Mouse (Mus musculus) testis, adult 2 months (tissue): ENCODE measurements at regions not wholly inside any gene's neighbourhood (a gene's known extent, or its start where the extent isn't known, plus 50 kb on each side); places are given as distances from the start of the nearest gene placed in this dataset.

Experiments
- H3K27ac ChIP-seq: fragments of 200-500 bp; 2 replicates; pipeline ENCODE4 v1.5.1; 2012; ENCODE audit warnings: low read depth, low read length; ENCODE audit not compliant: control insufficient read depth, insufficient read depth
- H3K27me3 ChIP-seq: fragments of 200-500 bp; 2 replicates; pipeline ENCODE4 v1.6.1; 2012; ENCODE audit warnings: mild to moderate bottlenecking, low read length, moderate library complexity; ENCODE audit not compliant: control insufficient read depth, insufficient read depth
- H3K36me3 ChIP-seq: fragments of 200-500 bp; 2 replicates; pipeline ENCODE4 v1.6.1; 2012; ENCODE audit warnings: mild to moderate bottlenecking, low read length; ENCODE audit not compliant: control insufficient read depth, insufficient read depth
- H3K4me1 ChIP-seq: fragments of 200-500 bp; 2 replicates; pipeline ENCODE4 v1.6.1; 2012; ENCODE audit warnings: low read length; ENCODE audit not compliant: control insufficient read depth, insufficient read depth
- H3K4me3 ChIP-seq: fragments of 200-500 bp; 2 replicates; pipeline ENCODE4 v1.5.1; 2012; ENCODE audit warnings: low read depth, mild to moderate bottlenecking, low read length, moderate library complexity, mixed read lengths; ENCODE audit not compliant: control insufficient read depth
- CTCF ChIP-seq: fragments of 200-500 bp; IDR thresholded peaks from 2 replicates; pipeline ENCODE4 v1.5.1; 2012; ENCODE audit warnings: low read depth, mild to moderate bottlenecking, inconsistent platforms, low read length, moderate library complexity; ENCODE audit not compliant: control insufficient read depth, insufficient read depth, insufficient replicate concordance
- POLR2A ChIP-seq: fragments of 200-500 bp; IDR thresholded peaks from 2 replicates; pipeline ENCODE4 v1.6.1; 2012; ENCODE audit warnings: low read depth, mild to moderate bottlenecking, inconsistent platforms, low read length, moderate library complexity; ENCODE audit not compliant: control insufficient read depth

DNA sequence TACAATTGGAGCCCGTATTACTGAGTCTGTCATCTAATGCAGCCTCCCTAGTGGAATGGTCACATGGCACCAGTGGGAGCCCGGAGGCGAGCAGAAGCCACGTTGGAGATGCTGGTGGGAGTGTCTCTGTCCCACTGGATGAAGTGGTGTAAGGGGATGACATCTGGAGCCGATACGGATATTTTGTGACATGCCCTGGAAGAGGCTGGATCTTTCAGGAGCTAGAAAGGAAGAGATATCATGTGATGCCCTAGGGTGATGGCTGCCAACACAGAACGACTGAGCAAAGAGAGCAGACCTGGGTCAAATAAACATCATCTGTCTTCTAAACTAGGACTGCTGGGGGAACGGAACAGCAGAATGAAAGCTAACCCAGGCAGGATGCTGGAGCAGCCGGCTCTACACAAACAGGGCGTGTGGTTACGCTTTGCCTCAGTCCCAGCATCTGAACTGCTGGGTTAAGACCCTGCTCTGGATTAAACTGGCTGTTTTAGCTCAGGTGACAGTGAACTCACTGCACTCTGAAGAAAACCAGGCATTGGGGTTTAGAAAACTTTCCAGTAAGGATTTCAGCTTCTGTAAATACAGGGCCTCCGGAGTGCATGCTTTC is 111.7 kb upstream of the Smim15 start:
- Histone ChIP-seq H3K36me3 (no peaks in the 10 kb centered on the region), H3K4me3 (no peak overlapping the region), H3K4me1 (no peaks in the 10 kb centered on the region), H3K27ac (no peak overlapping the region), H3K27me3 (no peaks in the 10 kb centered on the region)
- TF ChIP-seq POLR2A (no peak), CTCF (no peak)

GRCm38 (mm10) chr13:107931216-107931615 is 113.0 kb upstream of the Smim15 start:
- Histone ChIP-seq H3K27ac (no peak overlapping the region), H3K4me3 (no peak overlapping the region), H3K4me1 (no peaks in the 10 kb centered on the region), H3K36me3 (no peaks in the 10 kb centered on the region), H3K27me3 (no peaks in the 10 kb centered on the region)
- TF ChIP-seq POLR2A (no peak), CTCF (no peak)

DNA sequence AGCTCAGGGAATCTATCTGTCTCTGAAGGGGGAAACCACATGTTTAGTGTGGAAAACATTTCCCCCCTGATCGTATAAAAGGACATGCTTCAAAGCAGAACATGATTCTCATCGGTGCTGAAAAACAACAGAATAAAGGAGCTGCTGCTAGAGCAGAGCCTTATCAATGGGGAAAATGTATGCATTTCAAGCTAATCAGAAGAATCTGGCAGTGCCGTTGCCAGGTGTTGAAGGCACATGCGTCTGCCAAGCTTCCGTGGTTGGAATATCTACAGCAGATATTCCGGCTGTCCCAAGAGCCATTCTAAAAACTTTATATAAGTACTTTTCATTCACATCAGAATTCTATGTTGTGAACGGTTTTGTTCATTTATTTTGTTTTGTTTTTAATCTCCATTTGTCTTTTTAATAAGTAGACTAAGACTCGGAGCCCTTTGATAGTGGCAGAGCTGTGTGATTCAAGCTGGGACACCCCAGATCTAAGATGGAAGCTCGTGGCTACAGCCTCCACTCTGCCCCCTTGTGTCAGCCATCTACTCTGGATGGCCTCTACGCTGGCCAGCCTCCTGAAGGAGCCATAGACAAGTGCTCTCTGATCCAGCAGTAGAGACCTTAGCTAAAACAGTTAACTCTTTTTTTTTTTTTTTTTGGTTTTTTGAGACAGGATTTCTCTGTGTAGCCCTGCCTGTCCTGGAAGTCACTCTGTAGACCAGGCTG is 116.6 kb upstream of the Smim15 start:
- Histone ChIP-seq H3K4me1 (no peaks in the 10 kb centered on the region), H3K27ac (no peak overlapping the region), H3K36me3 (no peaks in the 10 kb centered on the region), H3K4me3 (no peak overlapping the region), H3K27me3 (no peaks in the 10 kb centered on the region)
- TF ChIP-seq CTCF (no peak), POLR2A (no peak)

GRCm38 (mm10) chr13:107925470-107925869 is 118.8 kb upstream of the Smim15 start:
- no peak for TF ChIP-seq POLR2A
- no peak for TF ChIP-seq CTCF
- no peaks in the 10 kb centered on the region for H3K27me3 ChIP-seq
- H3K4me3 ChIP-seq: no peak overlapping the region
- H3K27ac ChIP-seq: no peak overlapping the region
- H3K36me3 ChIP-seq: no peaks in the 10 kb centered on the region
- H3K4me1 ChIP-seq: no peaks in the 10 kb centered on the region

DNA sequence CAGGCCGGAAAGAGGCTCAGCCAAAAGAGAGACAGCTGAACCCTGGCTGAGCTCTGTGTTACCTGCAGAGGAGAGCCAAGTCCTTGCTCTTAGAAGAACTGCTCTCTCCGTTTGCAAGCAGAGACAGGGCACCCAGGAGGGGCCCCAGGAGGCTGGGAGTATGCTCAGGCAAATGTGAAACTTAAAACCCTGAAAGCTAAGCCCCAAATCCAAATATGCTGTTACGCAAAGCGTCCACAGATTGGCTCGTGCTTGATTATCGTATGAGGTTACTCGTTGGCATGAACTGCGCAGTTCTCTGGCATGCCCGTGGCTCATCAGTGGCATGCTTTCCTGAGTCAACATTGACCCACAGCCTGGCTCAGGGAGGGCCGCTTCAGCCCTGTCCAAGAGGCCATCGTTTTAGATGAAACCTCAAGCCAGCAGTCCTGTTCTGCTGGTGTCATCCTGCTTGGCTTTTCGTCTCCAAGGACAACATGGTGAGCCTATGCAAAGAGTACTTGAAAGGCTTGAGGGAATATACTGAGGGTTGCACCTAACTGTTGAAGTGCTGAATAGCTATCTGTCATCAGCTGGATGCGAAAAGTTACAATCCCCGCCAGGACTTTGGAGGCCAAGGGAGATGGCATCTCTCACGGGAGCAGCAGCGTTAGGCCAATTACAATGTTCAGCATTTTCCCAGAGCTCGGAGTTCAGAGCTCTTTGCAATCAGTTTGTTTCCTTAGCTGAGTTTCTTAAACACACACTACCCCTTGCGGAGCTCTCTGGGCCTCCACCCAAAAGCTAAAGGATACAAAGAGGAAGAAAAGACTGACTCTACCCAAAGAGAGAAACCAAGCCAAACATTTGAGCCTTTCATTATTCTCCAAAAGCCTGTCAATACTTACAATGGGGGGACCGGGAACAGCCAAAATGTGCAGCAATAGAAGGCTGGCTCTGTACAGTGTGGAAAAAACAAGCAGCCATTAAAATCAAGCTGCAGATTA is 120.8 kb upstream of the Smim15 start:
- H3K36me3 ChIP-seq: no peaks in the 10 kb centered on the region
- H3K4me3 ChIP-seq: no peak overlapping the region
- H3K27ac ChIP-seq: no peak overlapping the region
- no peaks in the 10 kb centered on the region for H3K4me1 ChIP-seq
- H3K27me3 ChIP-seq: no peaks in the 10 kb centered on the region
- no peak for TF ChIP-seq CTCF
- TF ChIP-seq POLR2A: no peak

GRCm38 (mm10) chr13:107919403-107919802 is 124.8 kb upstream of the Smim15 start:
- no peaks in the 10 kb centered on the region for H3K27me3 ChIP-seq
- no peak overlapping the region for H3K27ac ChIP-seq
- no peak overlapping the region for H3K4me3 ChIP-seq
- TF ChIP-seq CTCF (no peak), POLR2A (no peak)
- no peaks in the 10 kb centered on the region for H3K36me3 ChIP-seq
- no peaks in the 10 kb centered on the region for H3K4me1 ChIP-seq

GRCm38 (mm10) chr13:107918478-107918877 is 125.8 kb upstream of the Smim15 start:
- no peaks in the 10 kb centered on the region for H3K36me3 ChIP-seq

More at GRCm38 (mm10) chr13:107918478-107918877, 125.8 kb upstream of the Smim15 start:
- no peaks in the 10 kb centered on the region for H3K27me3 ChIP-seq
- H3K4me3 ChIP-seq: no peak overlapping the region
- no peaks in the 10 kb centered on the region for H3K4me1 ChIP-seq
- H3K27ac ChIP-seq: no peak overlapping the region
- TF ChIP-seq CTCF (no peak), POLR2A (no peak)
